Mouse (Mus musculus): ENCODE measurements around the gene Sirt2.

Sirt2 gene

DNA sequence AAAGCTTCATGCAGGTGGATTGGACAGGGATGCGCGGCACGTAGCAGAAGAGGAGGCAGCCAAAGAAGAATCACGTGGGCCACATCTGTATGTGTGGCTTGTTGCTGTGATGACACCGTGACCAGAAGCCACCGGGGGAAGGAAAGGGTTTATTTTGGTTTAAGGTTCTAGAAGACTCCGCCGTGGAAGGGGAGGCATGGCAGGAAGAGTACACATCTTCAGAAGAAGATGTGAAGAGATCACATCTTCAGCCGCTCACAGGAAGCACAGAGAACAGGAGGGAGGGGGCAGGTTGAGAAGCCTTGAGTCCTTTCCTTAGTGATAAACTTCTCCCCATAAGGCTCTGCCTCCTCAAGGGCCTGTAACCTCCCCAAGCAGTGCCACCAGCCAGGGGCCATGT is 33.5 kb downstream of the Sirt2 start:
- no peak for DNase-seq

DNA sequence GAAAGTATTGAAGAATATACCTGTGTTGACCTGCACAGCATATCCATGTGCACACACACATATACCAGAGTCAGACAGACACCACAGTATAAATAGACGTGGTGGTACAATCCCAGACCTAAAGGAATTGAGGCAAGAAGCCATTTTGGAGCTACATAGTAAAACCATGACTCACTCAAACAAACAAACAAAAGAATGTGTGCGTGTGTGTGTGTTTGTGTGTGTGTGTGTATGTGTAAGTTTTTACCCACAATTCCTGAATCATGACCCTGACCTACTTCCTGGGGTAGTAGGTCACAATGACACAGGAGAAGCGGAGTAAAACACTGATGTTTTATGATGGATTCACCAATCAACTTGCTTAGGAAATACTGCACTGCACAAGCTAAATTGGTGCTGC is 34.9 kb downstream of the Sirt2 start:
- no peak for DNase-seq

DNA sequence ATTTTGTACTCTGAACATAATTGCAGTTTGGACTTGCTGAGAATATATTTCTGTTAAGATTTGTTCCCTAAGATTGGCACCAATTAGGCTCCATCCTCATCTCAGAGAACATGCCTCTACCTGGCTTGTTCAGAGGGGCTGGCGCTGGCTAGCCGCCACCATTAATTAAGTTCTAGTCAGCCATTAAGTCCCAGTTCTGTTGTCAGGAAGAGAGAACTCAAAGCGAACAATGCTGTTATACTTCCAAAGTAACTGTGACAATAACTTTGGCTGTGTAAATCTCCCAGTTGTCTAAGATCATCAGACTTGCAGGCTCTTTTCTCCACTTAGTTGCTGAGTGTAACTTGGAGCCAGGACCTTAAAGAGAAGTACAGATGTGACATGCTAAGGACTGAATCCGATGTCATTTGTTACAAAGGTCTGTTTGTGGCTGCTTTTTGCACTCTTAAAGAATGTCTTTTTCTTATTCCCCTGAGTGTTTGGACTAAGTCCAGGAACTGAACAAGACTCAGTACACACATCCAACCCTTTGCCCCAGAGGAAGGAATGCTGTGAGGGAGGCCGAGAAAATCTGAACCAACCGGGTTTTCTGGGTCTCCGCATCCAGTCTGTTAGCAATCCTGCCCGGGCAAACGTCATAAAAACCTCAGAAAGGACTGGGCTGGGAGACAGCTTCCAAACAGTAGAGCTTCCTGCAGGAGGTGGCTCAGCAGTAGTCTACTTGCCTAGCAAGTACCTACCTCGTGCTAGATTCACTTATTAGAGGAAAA is 35.6 kb downstream of the Sirt2 start:
- no peak for DNase-seq

DNA sequence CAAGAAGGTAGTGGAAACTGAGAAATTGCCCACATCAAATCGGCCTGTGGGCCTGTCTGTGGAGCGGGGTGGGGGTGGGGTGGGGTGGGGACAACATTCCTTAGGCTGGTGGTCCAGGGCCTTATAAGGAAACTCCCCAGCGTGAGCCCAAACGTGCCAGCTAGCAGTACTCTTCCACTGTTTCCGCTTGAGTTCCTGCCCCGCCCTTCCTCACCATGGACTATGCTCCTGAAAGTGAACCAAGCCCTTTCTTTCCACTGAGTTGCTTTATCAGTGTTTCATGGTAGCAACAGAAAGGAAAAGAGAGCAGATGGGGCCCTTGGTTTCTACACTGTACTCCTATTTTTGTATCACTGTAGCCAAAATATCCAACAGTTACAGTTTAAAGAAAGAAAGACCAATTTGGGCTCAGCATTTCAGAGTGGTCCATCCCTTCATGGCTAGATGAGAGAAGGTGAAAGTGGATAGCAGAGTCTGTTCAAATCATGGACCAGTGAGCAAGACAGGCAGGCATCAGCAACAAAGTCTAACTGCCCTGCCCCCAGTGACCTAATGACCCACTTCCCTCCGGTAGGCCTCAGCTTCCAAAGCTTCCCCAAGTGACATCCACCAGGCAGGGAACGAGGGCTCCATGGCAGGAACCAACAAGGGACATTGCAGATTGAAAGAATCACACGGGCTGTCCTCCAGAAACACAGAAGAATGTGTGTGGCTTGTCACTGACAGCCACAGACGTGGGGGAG is 36.5 kb downstream of the Sirt2 start:
- no peak for DNase-seq

DNA sequence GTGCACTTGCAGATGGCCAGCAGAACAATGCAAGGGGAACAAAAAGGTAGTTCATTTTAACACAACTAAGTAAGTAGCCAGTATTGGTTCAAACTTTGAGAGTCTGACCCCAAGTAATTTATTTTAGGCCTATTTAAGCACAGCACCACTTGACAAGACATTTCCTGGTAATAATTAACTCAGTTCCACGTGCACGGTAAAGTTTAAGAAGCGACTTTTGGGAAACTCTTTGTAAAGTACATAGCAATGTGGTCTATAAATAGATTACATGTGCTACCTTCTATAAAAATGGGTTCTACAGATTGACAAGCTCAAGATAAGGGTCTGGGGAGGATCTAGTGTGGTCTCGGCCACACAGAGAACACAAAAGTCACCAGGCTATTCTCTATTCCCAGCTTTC is 37.2 kb downstream of the Sirt2 start:
- DNase-seq: no peak

DNA sequence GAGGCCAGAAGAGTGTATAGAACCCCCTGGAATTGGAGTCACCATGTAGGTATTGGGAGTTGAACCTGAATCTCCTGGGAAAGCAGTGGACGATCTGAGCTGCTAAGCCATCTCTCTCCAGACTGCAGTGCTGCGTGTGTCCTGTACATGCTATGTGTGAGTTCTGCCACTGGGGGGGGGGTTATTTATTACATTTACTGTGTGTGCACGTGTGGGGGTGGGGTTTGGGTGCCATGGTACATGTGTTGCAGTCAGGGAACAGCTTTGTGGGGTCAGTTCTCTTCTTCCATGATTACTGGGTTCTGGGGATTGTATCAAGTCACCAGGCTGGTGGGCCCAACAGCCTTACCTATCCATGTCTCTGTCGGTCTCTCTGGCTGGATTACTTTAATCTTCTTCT is 40.3 kb downstream of the Sirt2 start:
- DNase-seq: no peak

DNA sequence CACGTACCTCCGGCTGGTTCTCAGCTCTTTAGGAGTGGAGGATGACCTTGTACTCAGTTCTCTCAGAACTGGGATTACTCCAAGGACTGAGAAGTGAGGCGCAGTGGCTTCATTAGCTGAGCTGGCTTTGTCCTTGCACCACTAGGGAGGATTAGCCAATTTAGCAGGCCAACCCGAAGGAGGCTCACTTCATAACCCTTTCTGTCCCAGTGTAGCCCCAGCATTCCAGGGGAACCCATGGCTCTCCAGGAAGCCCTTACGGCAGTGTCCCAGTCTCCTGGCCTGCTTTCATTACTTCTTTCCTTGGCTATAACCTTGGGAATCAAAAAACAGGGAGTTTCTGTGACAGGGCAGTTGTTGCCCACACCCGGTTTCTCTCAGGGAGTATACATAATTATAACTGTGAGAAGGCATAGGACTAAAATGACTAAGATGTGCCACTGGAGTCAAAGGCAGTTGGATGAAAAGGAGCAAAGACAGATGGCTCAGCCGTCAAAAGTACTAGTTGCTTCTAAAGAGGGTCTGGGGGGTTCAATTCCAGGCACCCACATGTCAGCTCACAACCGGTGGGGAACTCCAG is 41.2 kb downstream of the Sirt2 start:
- DNase-seq: no peak

DNA sequence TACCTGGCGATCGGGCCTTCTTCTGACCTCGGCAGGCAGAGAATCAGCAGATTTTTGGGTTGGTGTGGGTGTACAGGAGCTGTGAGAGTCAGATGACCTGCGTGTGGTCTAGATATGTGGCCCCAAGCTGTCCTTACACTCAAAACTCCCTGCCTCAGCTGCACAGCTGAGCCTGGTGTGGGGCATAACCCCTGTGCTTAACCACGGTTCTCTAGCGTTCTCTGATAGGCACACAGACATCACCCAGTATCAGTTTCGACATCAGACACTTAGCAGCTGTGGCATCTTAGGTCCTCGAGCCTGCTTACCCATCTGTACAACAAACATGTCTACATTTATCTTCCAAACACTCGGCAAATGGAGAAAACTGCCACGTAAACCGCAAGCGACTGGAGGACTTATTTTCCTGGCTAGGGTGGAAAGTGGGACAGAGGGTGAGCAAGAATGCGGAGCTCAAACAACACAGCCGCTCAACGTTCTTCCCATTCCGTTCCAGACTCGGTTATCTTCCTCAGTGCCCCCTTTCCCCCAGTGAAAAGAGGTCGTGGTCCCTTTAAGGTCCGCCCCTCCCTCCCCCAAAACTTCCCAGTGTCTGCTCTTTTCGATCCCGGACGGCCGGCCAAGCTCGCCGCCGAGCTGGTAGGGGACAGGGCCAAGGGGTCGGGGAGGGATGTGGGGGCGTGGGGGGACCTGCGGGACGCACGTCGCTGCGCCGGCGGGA is 41.8 kb downstream of the Sirt2 start, which contains the start of gene Hnrnpl:
Hnrnpl (plus strand) TSS at position 321 of the 721 bp plus-strand sequence.
- no peak for DNase-seq

DNA sequence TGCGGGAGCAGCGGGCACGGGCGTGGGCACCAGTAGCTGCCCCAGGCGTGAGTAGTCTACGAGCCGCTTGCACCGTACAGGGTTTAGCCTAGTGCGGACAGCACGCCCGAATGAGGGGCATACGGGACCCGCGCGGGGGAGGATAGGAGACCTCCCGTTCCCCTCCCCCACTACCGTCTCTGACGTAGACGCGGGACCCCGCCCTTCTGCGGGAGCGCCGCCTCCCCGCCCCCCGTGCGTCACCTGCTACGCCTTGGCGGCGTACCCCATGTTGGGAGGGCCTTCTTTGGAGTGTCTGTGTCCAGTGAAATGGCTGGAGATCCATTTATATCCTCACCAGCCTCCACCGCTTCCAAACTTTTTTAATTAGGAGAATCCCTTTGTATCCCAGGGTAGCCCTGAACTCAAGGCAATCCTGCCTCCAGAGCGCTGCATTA is 42.4 kb downstream of the Sirt2 start:
- peak; percentile 95 for DNase-seq

DNA sequence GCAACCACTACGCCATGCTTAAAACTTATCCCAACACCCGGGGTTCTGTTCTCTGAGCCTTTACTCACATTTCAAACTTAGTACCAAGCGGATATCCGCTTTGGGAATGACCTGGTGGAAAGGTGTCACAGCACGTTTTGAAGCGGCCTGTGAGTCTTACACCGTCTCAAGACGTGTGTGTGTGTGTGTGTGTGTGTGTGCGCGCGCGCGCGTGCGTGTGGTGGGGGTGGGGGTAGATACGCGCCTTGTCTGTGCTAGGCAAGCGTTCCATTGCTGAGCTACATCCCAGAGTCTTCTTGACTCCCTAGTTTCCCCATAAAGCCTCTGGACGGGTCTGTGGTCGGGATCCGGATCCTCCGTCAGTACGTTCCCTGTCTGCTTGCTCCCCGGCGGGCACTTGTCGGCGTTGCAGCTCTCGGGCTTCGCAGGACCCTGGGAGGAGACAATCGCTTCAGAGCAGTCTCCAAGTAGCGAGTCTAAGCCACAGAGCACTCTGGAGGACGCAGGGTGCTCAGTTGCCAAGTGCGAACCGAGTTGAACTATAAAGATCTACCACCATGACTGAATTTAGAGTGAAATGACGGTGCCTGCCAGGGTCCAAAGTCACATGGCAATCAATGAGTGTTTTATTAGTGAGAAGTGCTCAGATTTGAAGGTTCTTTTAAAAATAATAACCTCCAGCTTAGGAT is 43.0 kb downstream of the Sirt2 start:
- DNase-seq: peak; percentile 63

DNA sequence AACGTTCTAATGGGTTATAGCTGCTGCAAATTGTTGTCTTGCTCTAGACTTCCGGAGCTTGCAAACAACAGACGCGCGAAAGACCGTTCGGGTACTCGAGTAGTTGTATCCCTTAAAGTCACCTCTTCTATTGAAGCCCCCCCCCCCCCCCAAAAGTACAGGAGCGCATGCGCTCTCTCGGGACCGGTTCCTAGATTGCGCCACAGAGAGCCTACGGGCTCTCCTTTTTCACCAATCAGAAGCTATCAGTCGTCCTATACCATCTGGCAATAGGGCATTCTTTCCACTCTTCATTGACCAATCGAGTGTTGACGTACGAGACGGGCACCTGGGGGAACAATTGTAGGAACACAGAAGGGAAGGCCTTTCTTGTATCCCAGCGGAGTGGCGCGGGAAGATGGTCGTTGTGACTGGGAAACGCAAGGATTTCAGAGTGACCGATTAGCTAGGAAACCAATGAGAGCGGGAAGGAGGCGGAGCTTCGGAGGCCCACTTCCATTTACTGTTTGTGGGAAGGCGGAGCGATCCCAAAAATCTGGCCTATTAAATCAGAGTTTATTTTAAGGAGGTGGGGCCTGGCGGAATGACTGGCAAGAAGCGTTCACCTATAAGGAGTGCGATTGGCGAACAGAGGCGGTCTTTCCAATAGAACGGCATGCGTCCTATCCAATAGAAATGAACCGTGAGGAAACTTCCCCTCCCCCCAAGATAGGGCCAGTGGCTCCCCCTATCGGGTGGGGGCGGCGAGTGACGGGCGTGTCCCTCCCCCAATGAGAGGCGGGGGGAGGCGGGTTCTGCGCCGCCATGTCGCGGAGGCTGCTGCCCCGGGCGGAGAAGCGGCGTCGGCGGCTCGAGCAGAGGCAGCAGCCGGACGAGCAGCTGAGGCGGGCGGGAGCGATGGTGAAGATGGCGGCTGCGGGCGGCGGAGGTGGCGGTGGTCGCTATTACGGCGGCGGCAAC is 43.9 kb downstream of the Sirt2 start:
- DNase-seq: peak; percentile 100

DNA sequence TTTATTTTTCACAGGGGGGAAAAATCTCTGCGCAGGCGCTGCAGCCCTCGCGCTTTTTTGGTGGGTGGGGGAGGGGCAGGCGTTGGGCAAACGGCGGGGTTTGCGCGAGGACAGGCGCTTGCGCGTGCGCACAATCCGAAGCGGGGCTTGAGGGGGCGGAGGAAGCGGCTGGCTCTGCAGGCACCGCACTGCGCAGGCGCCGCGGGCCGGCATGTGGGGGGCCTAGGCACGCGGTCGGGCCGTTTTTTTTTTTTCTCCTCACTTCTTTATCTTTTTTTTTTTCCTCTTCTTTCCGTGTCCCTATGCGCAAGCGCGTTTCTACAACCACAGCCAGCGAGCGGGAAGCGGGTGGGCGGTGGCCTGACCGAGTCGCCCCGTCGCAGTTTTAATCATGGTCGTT is 44.7 kb downstream of the Sirt2 start:
- DNase-seq: peak; percentile 92

DNA sequence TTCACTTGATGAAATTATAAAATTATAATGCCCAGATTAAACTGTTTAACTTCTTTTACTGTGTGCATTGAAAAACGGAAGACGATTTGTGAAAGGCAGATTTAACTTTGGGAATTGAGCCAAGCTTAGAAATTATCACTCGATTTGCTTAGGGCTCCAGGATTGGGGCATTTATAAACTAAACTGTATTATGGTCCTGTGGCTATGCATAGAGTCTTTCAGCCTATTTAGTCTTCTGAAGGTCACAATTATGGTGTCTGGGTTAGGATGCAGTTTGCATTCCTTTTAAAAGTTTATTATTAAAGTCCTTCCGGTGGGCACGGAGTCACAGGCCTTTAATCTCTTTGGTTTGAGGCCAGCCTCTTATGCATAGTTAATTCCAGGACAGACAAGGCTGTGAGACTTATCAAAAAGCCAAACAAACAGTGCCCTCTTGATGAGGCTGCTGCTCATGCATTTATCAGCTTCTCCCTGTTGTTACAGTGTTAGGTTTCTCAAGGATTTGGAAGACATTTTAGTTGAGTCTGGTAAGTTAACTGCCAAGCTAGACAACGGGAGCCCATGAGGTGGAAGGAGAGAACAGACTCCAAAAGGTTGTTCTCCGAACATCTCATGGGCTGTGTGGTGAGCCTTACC is 45.2 kb downstream of the Sirt2 start:
- no peak for DNase-seq

DNA sequence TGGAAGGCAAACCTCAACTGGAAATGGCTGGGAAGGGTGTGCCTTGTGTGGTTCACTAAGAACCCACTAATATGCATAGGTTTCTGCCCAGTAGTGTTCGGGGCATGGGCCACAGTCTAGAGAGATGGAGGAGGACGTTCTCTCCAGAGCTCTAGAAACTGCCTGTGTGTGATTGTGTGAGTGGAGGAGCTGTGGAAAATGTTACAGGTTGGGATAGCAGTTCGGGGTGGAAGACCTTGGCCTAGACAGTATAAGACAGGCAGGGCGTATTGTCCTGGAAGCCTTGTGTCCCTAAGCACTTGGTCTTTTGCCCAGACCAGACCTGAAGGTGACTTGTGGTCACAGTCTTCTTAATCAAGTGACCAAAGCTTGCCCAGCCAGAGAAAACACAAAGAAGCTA is 45.9 kb downstream of the Sirt2 start:
- no peak for DNase-seq

DNA sequence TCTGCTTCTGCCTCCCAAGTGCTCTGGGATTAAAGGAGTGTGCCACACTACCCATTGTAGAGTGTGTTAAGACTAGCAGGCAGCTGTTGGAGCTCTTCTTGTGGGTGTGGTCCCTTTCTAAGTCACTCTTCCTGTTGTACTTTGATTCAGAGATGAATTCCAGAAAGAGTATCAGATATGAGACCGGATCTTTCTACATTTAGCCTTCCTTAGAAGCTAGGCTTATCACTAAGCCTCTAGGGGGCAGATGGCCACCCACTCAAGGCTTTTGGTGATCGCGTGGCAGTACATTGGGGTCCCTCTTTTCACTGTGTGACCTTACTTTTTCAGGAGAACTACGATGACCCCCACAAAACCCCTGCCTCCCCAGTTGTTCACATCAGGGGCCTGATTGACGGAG is 46.4 kb downstream of the Sirt2 start:
- DNase-seq: no peak

DNA sequence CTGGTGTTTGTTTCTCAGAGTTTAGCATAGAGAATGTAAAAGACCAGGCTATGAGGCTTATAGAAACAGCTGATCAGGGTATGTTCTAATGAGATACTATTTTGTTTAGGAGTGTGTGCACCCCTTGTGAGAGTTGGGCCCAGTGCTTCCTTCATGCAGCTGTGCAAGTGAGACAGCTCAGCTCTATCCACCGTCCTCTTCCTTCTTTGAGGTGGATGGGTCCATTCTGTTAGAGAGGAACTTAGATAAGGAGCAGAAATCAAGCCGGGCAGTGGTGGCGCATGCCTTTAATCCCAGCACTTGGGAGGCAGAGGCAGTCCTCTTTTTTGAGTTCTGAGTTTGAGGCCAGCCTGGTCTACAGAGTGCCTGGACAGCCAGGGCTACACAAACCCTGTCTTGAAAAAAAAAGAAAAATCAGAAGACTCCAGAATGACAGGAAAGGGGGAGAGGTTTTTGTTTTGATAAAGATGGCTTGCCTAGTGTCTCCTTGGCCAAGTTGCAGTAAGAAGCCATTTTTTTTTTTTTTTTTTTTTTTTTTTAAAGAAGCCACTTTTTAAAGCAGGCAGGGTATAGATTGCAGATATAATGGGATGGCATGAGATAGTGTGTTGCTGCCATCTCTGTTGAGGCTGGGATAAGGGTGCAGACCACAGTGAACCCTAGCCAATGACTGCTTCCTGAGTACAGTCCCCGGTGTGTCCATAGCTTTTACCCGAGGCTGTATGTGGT is 47.9 kb downstream of the Sirt2 start:
- DNase-seq: no peak

DNA sequence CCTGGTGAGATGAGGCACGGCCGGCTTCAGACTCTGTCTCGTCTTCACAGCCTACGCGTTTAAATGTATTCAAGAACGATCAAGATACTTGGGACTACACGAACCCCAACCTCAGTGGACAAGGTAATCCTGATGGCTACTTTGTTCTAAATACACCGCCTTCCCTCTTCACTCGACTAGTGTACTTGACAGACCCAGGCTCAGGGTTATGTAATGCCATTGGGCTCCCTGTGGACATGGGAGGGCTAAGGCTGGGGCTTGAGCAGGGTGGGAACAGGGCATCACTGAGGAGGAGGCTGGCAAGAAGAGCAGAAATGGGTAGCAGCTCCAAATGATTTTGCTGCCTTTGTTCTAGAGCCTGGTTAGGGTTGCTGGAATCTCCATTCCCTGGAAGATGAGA is 48.7 kb downstream of the Sirt2 start:
- no peak for DNase-seq

DNA sequence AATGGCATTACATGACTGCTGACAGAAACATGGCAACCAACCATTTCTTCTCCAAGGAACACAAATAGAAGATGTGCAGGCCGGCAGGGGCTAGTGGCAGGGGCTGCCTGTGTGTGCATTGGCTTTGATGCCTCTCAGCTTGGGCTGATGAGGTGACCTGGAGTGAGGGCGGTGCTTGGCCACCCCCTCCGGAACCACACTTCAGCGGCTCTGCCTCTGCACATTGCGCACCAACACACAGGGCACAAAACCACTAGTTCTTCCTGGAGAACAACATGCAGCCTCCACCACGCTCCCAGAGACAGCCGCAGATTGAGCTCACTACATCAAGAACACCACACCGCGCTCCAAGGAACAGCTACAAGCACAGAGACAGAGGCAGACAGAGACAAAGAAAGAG is 49.7 kb downstream of the Sirt2 start:
- no peak for DNase-seq

DNA sequence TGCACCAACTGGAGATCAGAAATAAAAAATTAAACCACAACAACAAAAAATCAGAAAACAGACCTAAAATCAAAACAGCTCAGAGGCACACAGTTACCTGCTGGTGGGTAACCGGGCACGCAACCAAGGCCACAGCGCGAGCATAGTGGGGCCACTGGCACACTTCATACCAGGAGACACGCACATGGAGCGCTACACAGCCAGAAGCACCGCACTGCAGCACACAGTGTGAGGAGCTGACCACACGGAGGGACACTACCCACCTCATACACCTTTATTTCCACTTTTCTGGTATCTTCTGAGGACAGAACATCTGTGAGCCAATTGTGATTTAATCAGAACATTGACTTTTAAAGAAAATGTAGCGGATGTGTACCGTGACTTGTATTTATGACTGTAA is 50.4 kb downstream of the Sirt2 start:
- DNase-seq: no peak

DNA sequence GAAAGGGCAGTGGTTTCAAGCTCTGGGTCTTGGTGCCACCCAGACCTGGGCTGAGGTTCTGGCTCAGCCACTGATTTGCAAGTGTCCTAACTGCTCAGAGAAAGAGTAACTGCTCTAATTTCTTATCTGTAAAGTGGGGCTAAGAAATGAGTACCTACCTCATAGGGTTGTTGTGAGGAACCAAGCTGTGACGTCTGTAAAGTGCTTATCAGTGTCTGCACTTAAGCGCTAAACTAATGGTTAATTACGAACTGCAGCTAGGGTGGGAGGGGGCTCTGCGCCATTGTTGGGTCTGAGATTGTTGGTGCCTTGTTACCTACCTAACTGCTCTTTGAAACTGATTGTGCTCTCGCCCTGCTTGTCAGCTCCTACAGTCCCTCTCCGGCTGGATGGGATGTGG is 51.0 kb downstream of the Sirt2 start:
- no peak for DNase-seq

Data from layer of hippocampus, adult 9-11 months (tissue).